Mouse (Mus musculus) liver, adult 2 months (tissue): ENCODE measurements around the gene 4930469K13Rik. TPM values are rescaled to one million over a fixed set of nuclear protein-coding genes. Genes with fewer than 3 reads are reported as not detected.

Source experiments
- DNase-seq: peaks from one replicate; pipeline ENCODE4 v3.0.0-alpha.2; 2011; ENCODE audit warnings: low read depth, low spot score; ENCODE audit errors: extremely low read depth
- H3K27ac ChIP-seq: fragments of 200-500 bp; replicated peaks from 2 replicates; pipeline ENCODE4 v1.5.1; 2012; ENCODE audit warnings: low read depth, mild to moderate bottlenecking, control low read depth, inconsistent platforms, low read length; ENCODE audit not compliant: insufficient read depth
- H3K27me3 ChIP-seq: fragments of 200-500 bp; 2 replicates; pipeline ENCODE4 v1.6.1; 2012; ENCODE audit warnings: mild to moderate bottlenecking, moderate library complexity, low read length, inconsistent platforms; ENCODE audit not compliant: control insufficient read depth, insufficient read depth
- H3K36me3 ChIP-seq: fragments of 200-500 bp; 2 replicates; pipeline ENCODE4 v1.6.1; 2012; ENCODE audit warnings: low read length, inconsistent platforms; ENCODE audit not compliant: control insufficient read depth, insufficient read depth
- H3K4me1 ChIP-seq: fragments of 200-500 bp; 2 replicates; pipeline ENCODE4 v1.6.1; 2011; ENCODE audit warnings: low read length; ENCODE audit not compliant: control insufficient read depth, insufficient read depth
- H3K4me3 ChIP-seq: fragments of 200-500 bp; 2 replicates; pipeline ENCODE4 v1.5.1; 2011; ENCODE audit warnings: low read depth, mild to moderate bottlenecking, control low read depth, low read length, moderate library complexity; ENCODE audit not compliant: insufficient read depth
- H3K79me2 ChIP-seq: fragments of 200-500 bp; 2 replicates; pipeline ENCODE4 v1.6.1; 2012; ENCODE audit warnings: inconsistent platforms, mild to moderate bottlenecking, low read length, moderate library complexity; ENCODE audit not compliant: control insufficient read depth, insufficient read depth
- H3K9ac ChIP-seq: fragments of 200-500 bp; 2 replicates; pipeline ENCODE4 v1.6.1; 2012; ENCODE audit warnings: low read depth, mild to moderate bottlenecking, control low read depth, inconsistent platforms, low read length
- CTCF ChIP-seq: fragments of 200-500 bp; IDR thresholded peaks from 2 replicates; pipeline ENCODE4 v1.5.1; 2011; ENCODE audit warnings: low read depth, low read length, control low read depth
- POLR2A ChIP-seq: fragments of 200-500 bp; IDR thresholded peaks from 2 replicates; pipeline ENCODE4 v1.6.1; 2011; ENCODE audit warnings: low read length, control low read depth; ENCODE audit not compliant: insufficient read depth; ENCODE audit errors: extremely low read depth
- WGBS: fragments of 180-500 bp; shearing (Covaris S2); methylation state at CpG from one replicate; pipeline ENCODE4 v1.1.7; 2018; 5-methylcytosine and 5-hydroxymethylcytosine counted together
- polyA plus RNA-seq: library from polyadenylated mRNA; depleted of rRNA; stranded (reverse); fragments of >200 nt; gene quantifications from 2 replicates; pipeline ENCODE4 v1.2.3, GENCODE M21; 2012
- total RNA-seq: library from RNA; depleted of rRNA; stranded (reverse); fragments of >200 nt; gene quantifications from 2 replicates; pipeline ENCODE4 v1.2.3, GENCODE M21; 2014

4930469K13Rik gene
- total and polyA plus RNA-seq, 2 experiments = not detected

GRCm38 (mm10) chr11:34061740-34062139 lies 36.6 kb downstream of the 4930469K13Rik start:
- 34% methylated on average over 6 of the region's 6 CpGs for WGBS
- Histone ChIP-seq H3K36me3 (no peaks in the 10 kb centered on the region), H3K27ac (no peak overlapping the region), H3K4me3 (no peak overlapping the region), H3K4me1 (no peaks in the 10 kb centered on the region; the same call in 1 of the 2 replicates), H3K27me3 (no peaks in the 10 kb centered on the region), H3K9ac (no peak overlapping the region), H3K79me2 (no peaks in the 10 kb centered on the region)
- DNase-seq = no peak
- TF ChIP-seq CTCF (no peak), POLR2A (no peak)

- TF ChIP-seq CTCF = no peak
- TF ChIP-seq POLR2A = no peak
- H3K27ac ChIP-seq = no peak overlapping the region
- H3K4me1 ChIP-seq = no peaks in the 10 kb centered on the region; the same call in 1 of the 2 replicates
- 81% methylated on average over 6 of the region's 6 CpGs for WGBS
- no peak overlapping the region for H3K9ac ChIP-seq
- H3K27me3 ChIP-seq = no peaks in the 10 kb centered on the region
- H3K36me3 ChIP-seq = no peaks in the 10 kb centered on the region
- H3K4me3 ChIP-seq = no peak overlapping the region
- no peak for DNase-seq
- H3K79me2 ChIP-seq = no peaks in the 10 kb centered on the region
These were observed 39.4 kb downstream of the 4930469K13Rik start for GRCm38 (mm10) chr11:34058960-34059359.

- no peaks in the 10 kb centered on the region for H3K79me2 ChIP-seq
- no peak overlapping the region for H3K4me3 ChIP-seq
- peak; percentile 28 for DNase-seq
- H3K27ac ChIP-seq = no peak overlapping the region
- no peaks in the 10 kb centered on the region for H3K27me3 ChIP-seq
- no peaks in the 10 kb centered on the region for H3K36me3 ChIP-seq
- H3K9ac ChIP-seq = no peak overlapping the region
- no peak for TF ChIP-seq CTCF
- TF ChIP-seq POLR2A = no peak
- no peaks in the 10 kb centered on the region; the same call in 1 of the 2 replicates for H3K4me1 ChIP-seq
These were observed 40.0 kb downstream of the 4930469K13Rik start for GRCm38 (mm10) chr11:34058332-34058731.

GRCm38 (mm10) chr11:34056715-34057114 lies 41.6 kb downstream of the 4930469K13Rik start:
- no peaks in the 10 kb centered on the region for H3K79me2 ChIP-seq
- no peak overlapping the region for H3K4me3 ChIP-seq
- no peaks in the 10 kb centered on the region for H3K36me3 ChIP-seq
- H3K4me1 ChIP-seq = no peaks in the 10 kb centered on the region; the same call in 1 of the 2 replicates
- TF ChIP-seq CTCF (no peak), POLR2A (no peak)
- H3K27ac ChIP-seq = no peak overlapping the region
- H3K27me3 ChIP-seq = no peaks in the 10 kb centered on the region
- H3K9ac ChIP-seq = no peak overlapping the region
- 79% methylated on average over 1 of the region's 1 CpGs for WGBS
- DNase-seq = no peak

- Histone ChIP-seq H3K4me3 (no peak overlapping the region), H3K4me1 (no peaks in the 10 kb centered on the region), H3K9ac (no peak overlapping the region), H3K27me3 (no peaks in the 10 kb centered on the region), H3K27ac (no peak overlapping the region), H3K79me2 (no peaks in the 10 kb centered on the region), H3K36me3 (no peaks in the 10 kb centered on the region; the same call in 1 of the 2 replicates)
- TF ChIP-seq CTCF = no peak
- no peak for TF ChIP-seq POLR2A
- DNase-seq = no peak
- 77% methylated on average over 7 of the region's 7 CpGs for WGBS
These were observed 44.2 kb downstream of the 4930469K13Rik start for GRCm38 (mm10) chr11:34054031-34054727.
